Mouse (Mus musculus) testis, adult 2 months (tissue): ENCODE measurements around the gene Tgfbr3.

Experiments
- CTCF ChIP-seq: fragments of 200-500 bp; IDR thresholded peaks from 2 replicates; pipeline ENCODE4 v1.5.1; 2012; ENCODE audit warnings: low read depth, mild to moderate bottlenecking, inconsistent platforms, low read length, moderate library complexity; ENCODE audit not compliant: control insufficient read depth, insufficient read depth, insufficient replicate concordance
- POLR2A ChIP-seq: fragments of 200-500 bp; IDR thresholded peaks from 2 replicates; pipeline ENCODE4 v1.6.1; 2012; ENCODE audit warnings: low read depth, mild to moderate bottlenecking, inconsistent platforms, low read length, moderate library complexity; ENCODE audit not compliant: control insufficient read depth

GRCm38 (mm10) chr5:107125131-107125530, 164.3 kb downstream of the Tgfbr3 start:
- TF ChIP-seq CTCF (no peak), POLR2A (no peak)
